Mouse (Mus musculus) neural tube, embryonic 14.5 days (tissue): Measurements from ENCODE around the gene Rapgef4. TPM values are rescaled to one million over a fixed set of nuclear protein-coding genes. Genes with fewer than 3 reads are reported as not detected.

Experiments
- ATAC-seq: fragments of 200-750 bp; cut with Nextera tagmentation; 2 replicates; pipeline ENCODE4 v1.8.0; 2017; ENCODE audit warnings: low read depth, mild to moderate bottlenecking, moderate TSS enrichment, moderate library complexity
- H3K27ac ChIP-seq: fragments of 300-500 bp; sonication (generic); 2 replicates; pipeline ENCODE4 v1.5.1; 2014; ENCODE audit warnings: low read depth, mild to moderate bottlenecking, control low read depth, low read length, moderate library complexity, mixed read lengths
- H3K27me3 ChIP-seq: fragments of 300-500 bp; sonication (generic); 2 replicates; pipeline ENCODE4 v1.6.1; 2014; ENCODE audit warnings: low read length; ENCODE audit not compliant: control insufficient read depth, insufficient read depth
- H3K36me3 ChIP-seq: fragments of 300-500 bp; sonication (generic); 2 replicates; pipeline ENCODE4 v1.6.1; 2014; ENCODE audit warnings: low read length, mixed read lengths; ENCODE audit not compliant: control insufficient read depth, insufficient read depth
- H3K4me1 ChIP-seq: fragments of 300-500 bp; sonication (generic); 2 replicates; pipeline ENCODE4 v1.6.1; 2014; ENCODE audit warnings: low read length; ENCODE audit not compliant: control insufficient read depth, insufficient read depth
- H3K4me2 ChIP-seq: fragments of 300-500 bp; sonication (generic); 2 replicates; pipeline ENCODE4 v1.6.1; 2014; ENCODE audit warnings: mild to moderate bottlenecking, low read depth, low read length, control low read depth
- H3K4me3 ChIP-seq: fragments of 300-500 bp; sonication (generic); 2 replicates; pipeline ENCODE4 v1.5.1; 2014; ENCODE audit warnings: low read depth, low read length, control low read depth, mixed read lengths
- H3K9ac ChIP-seq: fragments of 300-500 bp; sonication (generic); replicated peaks from 2 replicates; pipeline ENCODE4 v1.6.1; 2014; ENCODE audit warnings: low read depth, mild to moderate bottlenecking, control low read depth, low read length, mixed read lengths
- H3K9me3 ChIP-seq: fragments of 300-500 bp; sonication (generic); 2 replicates; pipeline ENCODE4 v1.6.1; 2016; ENCODE audit warnings: low read length; ENCODE audit not compliant: control insufficient read depth
- WGBS: fragments of 180-500 bp; shearing (Covaris S2); extraction: QIAGEN DNeasy Blood & Tissue Kit; methylation state at CpG from one replicate; pipeline ENCODE4 v1.1.7; 2014; 5-methylcytosine and 5-hydroxymethylcytosine counted together
- polyA plus RNA-seq: library from polyadenylated mRNA; unstranded; fragments of >200 nt; fragmentation: Nextera tagmentation; extraction: Ambion mirVana; gene quantifications from 2 replicates; pipeline ENCODE4 v1.2.1, GENCODE M21; 2014

The Rapgef4 gene
- polyA plus RNA-seq, 1 experiment from 2014 or later: 39.6 TPM

GRCm38 (mm10) chr2:72196190-72196965 is 215.3 kb downstream of the Rapgef4 start:
- Histone ChIP-seq H3K36me3 (no peaks in the 10 kb centered on the region), H3K27ac (no peak overlapping the region), H3K9ac (no peak overlapping the region), H3K4me1 (no peaks in the 10 kb centered on the region), H3K27me3 (no peaks in the 10 kb centered on the region), H3K9me3 (no peaks in the 10 kb centered on the region), H3K4me2 (no peak overlapping the region), H3K4me3 (no peak overlapping the region)
- ATAC-seq: no peak
- 66% methylated on average over 6 of the region's 6 CpGs for WGBS

- ATAC-seq: no peak
- no peak overlapping the region for H3K9ac ChIP-seq
- no peak overlapping the region for H3K4me3 ChIP-seq
- no peaks in the 10 kb centered on the region for H3K4me1 ChIP-seq
- no peak overlapping the region for H3K4me2 ChIP-seq
- H3K27ac ChIP-seq: no peak overlapping the region
- no peaks in the 10 kb centered on the region for H3K36me3 ChIP-seq
- H3K27me3 ChIP-seq: no peaks in the 10 kb centered on the region
- H3K9me3 ChIP-seq: no peaks in the 10 kb centered on the region
- 65% methylated on average over 3 of the region's 3 CpGs for WGBS
These were observed 216.0 kb downstream of the Rapgef4 start for GRCm38 (mm10) chr2:72197026-72197425.

- no peaks in the 10 kb centered on the region for H3K4me1 ChIP-seq
- no peaks in the 10 kb centered on the region for H3K9me3 ChIP-seq
- H3K27ac ChIP-seq: no peak overlapping the region
- no peaks in the 10 kb centered on the region for H3K36me3 ChIP-seq
- ATAC-seq: no peak
- no peak overlapping the region for H3K9ac ChIP-seq
- no peak overlapping the region for H3K4me2 ChIP-seq
- no peaks in the 10 kb centered on the region for H3K27me3 ChIP-seq
- WGBS: 84% methylated on average over 2 of the region's 2 CpGs
- no peak overlapping the region for H3K4me3 ChIP-seq
These were observed 218.4 kb downstream of the Rapgef4 start for GRCm38 (mm10) chr2:72199451-72199850.

- Histone ChIP-seq H3K27me3 (no peaks in the 10 kb centered on the region), H3K9me3 (no peaks in the 10 kb centered on the region), H3K27ac (no peak overlapping the region), H3K4me3 (no peak overlapping the region), H3K36me3 (no peaks in the 10 kb centered on the region), H3K9ac (no peak overlapping the region), H3K4me2 (no peak overlapping the region), H3K4me1 (no peaks in the 10 kb centered on the region)
- 61% methylated on average over 9 of the region's 9 CpGs for WGBS
- no peak for ATAC-seq
These were observed 220.5 kb downstream of the Rapgef4 start for GRCm38 (mm10) chr2:72201506-72201905.

GRCm38 (mm10) chr2:72202252-72202651 is 221.2 kb downstream of the Rapgef4 start:
- no peaks in the 10 kb centered on the region for H3K27me3 ChIP-seq
- H3K27ac ChIP-seq: no peak overlapping the region
- no peak overlapping the region for H3K4me3 ChIP-seq
- no peak overlapping the region for H3K4me2 ChIP-seq
- ATAC-seq: no peak
- H3K9me3 ChIP-seq: no peaks in the 10 kb centered on the region
- no peaks in the 10 kb centered on the region for H3K36me3 ChIP-seq
- H3K9ac ChIP-seq: no peak overlapping the region
- WGBS: 83% methylated on average over 6 of the region's 6 CpGs
- no peaks in the 10 kb centered on the region for H3K4me1 ChIP-seq

- Histone ChIP-seq H3K9me3 (no peaks in the 10 kb centered on the region), H3K27me3 (no peaks in the 10 kb centered on the region), H3K4me2 (peak overlapping the region; percentile 32; the same call in 1 of the 2 replicates), H3K36me3 (no peaks in the 10 kb centered on the region), H3K4me1 (no peaks in the 10 kb centered on the region), H3K27ac (no peak overlapping the region), H3K4me3 (no peak overlapping the region), H3K9ac (no peak overlapping the region)
- 7% methylated on average over 5 of the region's 5 CpGs for WGBS
- ATAC-seq: peak; percentile 86; the same call in 1 of the 2 replicates
These were observed 222.6 kb downstream of the Rapgef4 start for GRCm38 (mm10) chr2:72203609-72204008.

GRCm38 (mm10) chr2:72205869-72206268 is 224.8 kb downstream of the Rapgef4 start:
- Histone ChIP-seq H3K4me1 (no peaks in the 10 kb centered on the region), H3K27me3 (no peaks in the 10 kb centered on the region), H3K9me3 (no peaks in the 10 kb centered on the region), H3K9ac (no peak overlapping the region), H3K27ac (no peak overlapping the region), H3K36me3 (no peaks in the 10 kb centered on the region), H3K4me3 (no peak overlapping the region), H3K4me2 (no peak overlapping the region)
- WGBS: 82% methylated on average over 5 of the region's 5 CpGs
- ATAC-seq: no peak

- WGBS: 93% methylated on average over 4 of the region's 4 CpGs
- H3K4me2 ChIP-seq: no peak overlapping the region
- no peak for ATAC-seq
- H3K9ac ChIP-seq: no peak overlapping the region
- H3K36me3 ChIP-seq: no peaks in the 10 kb centered on the region
- no peaks in the 10 kb centered on the region for H3K4me1 ChIP-seq
- no peaks in the 10 kb centered on the region for H3K27me3 ChIP-seq
- no peaks in the 10 kb centered on the region for H3K9me3 ChIP-seq
- no peak overlapping the region for H3K4me3 ChIP-seq
- no peak overlapping the region for H3K27ac ChIP-seq
These were observed 225.6 kb downstream of the Rapgef4 start for GRCm38 (mm10) chr2:72206530-72207248.

GRCm38 (mm10) chr2:72217336-72217735 is 236.3 kb downstream of the Rapgef4 start:
- Histone ChIP-seq H3K4me3 (no peak overlapping the region), H3K27me3 (no peaks in the 10 kb centered on the region), H3K4me1 (no peaks in the 10 kb centered on the region), H3K9me3 (no peaks in the 10 kb centered on the region), H3K27ac (no peak overlapping the region), H3K4me2 (no peak overlapping the region), H3K36me3 (no peaks in the 10 kb centered on the region), H3K9ac (no peak overlapping the region)
- WGBS: 85% methylated on average over 3 of the region's 3 CpGs
- ATAC-seq: no peak
